Mouse (Mus musculus): ENCODE results near the gene Crocc. TPM values are rescaled to one million over a fixed set of nuclear protein-coding genes. Genes with fewer than 3 reads are reported as not detected.

Gene Crocc
- polyA plus RNA-seq, 1 experiment from 2014 or later: 7.2 TPM

GRCm38 (mm10) chr4:140982808-140983207 is 77.5 kb downstream of the Crocc start:
- H3K27me3 ChIP-seq (ENCODE audit: control insufficient read depth, insufficient read depth, low read length): no peaks in the 10 kb centered on the region
- H3K4me3 ChIP-seq (replicated peaks; ENCODE audit: low read depth, low read length): no peak overlapping the region
- 0 out of 2 replicates have a peak overlapping the region, but pooled peaks have one; percentile 41 for H3K27ac ChIP-seq (replicated peaks; ENCODE audit: low read depth, low read length)
- H3K9me3 ChIP-seq (ENCODE audit: control insufficient read depth, low read length): no peaks in the 10 kb centered on the region
- H3K4me2 ChIP-seq (ENCODE audit: low read length): no peak overlapping the region
- no peak for ATAC-seq (ENCODE audit: low FRiP score, low TSS enrichment)
- H3K9ac ChIP-seq (replicated peaks; ENCODE audit: low read length): no peak overlapping the region
- peaks cover 24% of the 10 kb centered on the region for H3K36me3 ChIP-seq (ENCODE audit: control insufficient read depth, insufficient read depth, low read length)
- peaks cover 12% of the 10 kb centered on the region for H3K4me1 ChIP-seq (ENCODE audit: control insufficient read depth, insufficient read depth, low read length)
- 71% methylated on average over 4 of the region's 4 CpGs for WGBS
- DNase-seq: no peak

GRCm38 (mm10) chr4:140981605-140982004 is 78.7 kb downstream of the Crocc start:
- DNase-seq: no peak
- Histone ChIP-seq H3K4me1 (ENCODE audit: control insufficient read depth, insufficient read depth, low read length) (0 out of 2 replicates have a peak, but pooled peaks cover 5% of the 10 kb centered on the region), H3K4me2 (ENCODE audit: low read length) (no peak overlapping the region), H3K4me3 (replicated peaks; ENCODE audit: low read depth, low read length) (no peak overlapping the region), H3K27ac (replicated peaks; ENCODE audit: low read depth, low read length) (no peak overlapping the region), H3K9ac (replicated peaks; ENCODE audit: low read length) (no peak overlapping the region), H3K36me3 (ENCODE audit: control insufficient read depth, insufficient read depth, low read length) (peaks cover 35% of the 10 kb centered on the region), H3K9me3 (ENCODE audit: control insufficient read depth, low read length) (no peaks in the 10 kb centered on the region), H3K27me3 (ENCODE audit: control insufficient read depth, insufficient read depth, low read length) (no peaks in the 10 kb centered on the region)
- no peak for ATAC-seq (ENCODE audit: low FRiP score, low TSS enrichment)
- WGBS: 91% methylated on average over 2 of the region's 2 CpGs

- no peak overlapping the region for H3K4me2 ChIP-seq (ENCODE audit: low read length)
- no peaks in the 10 kb centered on the region for H3K9me3 ChIP-seq (ENCODE audit: control insufficient read depth, low read length)
- ATAC-seq (ENCODE audit: low FRiP score, low TSS enrichment) (no peak), DNase-seq (no peak)
- 0 out of 2 replicates have a peak, but pooled peaks cover under 1% of the 10 kb centered on the region for H3K4me1 ChIP-seq (ENCODE audit: control insufficient read depth, insufficient read depth, low read length)
- peaks cover 70% of the 10 kb centered on the region for H3K36me3 ChIP-seq (ENCODE audit: control insufficient read depth, insufficient read depth, low read length)
- no peak overlapping the region for H3K27ac ChIP-seq (replicated peaks; ENCODE audit: low read depth, low read length)
- H3K27me3 ChIP-seq (ENCODE audit: control insufficient read depth, insufficient read depth, low read length): no peaks in the 10 kb centered on the region
- 95% methylated on average over 14 of the region's 14 CpGs for WGBS
- no peak overlapping the region for H3K9ac ChIP-seq (replicated peaks; ENCODE audit: low read length)
- no peak overlapping the region for H3K4me3 ChIP-seq (replicated peaks; ENCODE audit: low read depth, low read length)
These were observed 82.3 kb downstream of the Crocc start for GRCm38 (mm10) chr4:140977886-140978692.

- ATAC-seq (ENCODE audit: low FRiP score, low TSS enrichment) (no peak), DNase-seq (no peak)
- Histone ChIP-seq H3K9me3 (ENCODE audit: control insufficient read depth, low read length) (no peaks in the 10 kb centered on the region), H3K27ac (replicated peaks; ENCODE audit: low read depth, low read length) (no peak overlapping the region), H3K4me1 (ENCODE audit: control insufficient read depth, insufficient read depth, low read length) (no peaks in the 10 kb centered on the region), H3K36me3 (ENCODE audit: control insufficient read depth, insufficient read depth, low read length) (peaks cover 78% of the 10 kb centered on the region), H3K9ac (replicated peaks; ENCODE audit: low read length) (no peak overlapping the region), H3K4me2 (ENCODE audit: low read length) (no peak overlapping the region), H3K4me3 (replicated peaks; ENCODE audit: low read depth, low read length) (no peak overlapping the region), H3K27me3 (ENCODE audit: control insufficient read depth, insufficient read depth, low read length) (no peaks in the 10 kb centered on the region)
- whole genome bisulfite sequencing: 90% methylated on average over 10 of the region's 10 CpGs
These were observed 83.1 kb downstream of the Crocc start for GRCm38 (mm10) chr4:140977278-140977677.

GRCm38 (mm10) chr4:140975356-140975755 is 85.0 kb downstream of the Crocc start:
- DNase-seq (no peak), ATAC-seq (ENCODE audit: low FRiP score, low TSS enrichment) (no peak)
- Histone ChIP-seq H3K9ac (replicated peaks; ENCODE audit: low read length) (no peak overlapping the region), H3K4me1 (ENCODE audit: control insufficient read depth, insufficient read depth, low read length) (no peaks in the 10 kb centered on the region), H3K9me3 (ENCODE audit: control insufficient read depth, low read length) (no peaks in the 10 kb centered on the region), H3K27ac (replicated peaks; ENCODE audit: low read depth, low read length) (no peak overlapping the region), H3K36me3 (ENCODE audit: control insufficient read depth, insufficient read depth, low read length) (peaks cover 97% of the 10 kb centered on the region), H3K4me3 (replicated peaks; ENCODE audit: low read depth, low read length) (no peak overlapping the region), H3K27me3 (ENCODE audit: control insufficient read depth, insufficient read depth, low read length) (no peaks in the 10 kb centered on the region), H3K4me2 (ENCODE audit: low read length) (no peak overlapping the region)
- WGBS: 96% methylated on average over 7 of the region's 7 CpGs

- DNase-seq (no peak), ATAC-seq (ENCODE audit: low FRiP score, low TSS enrichment) (no peak)
- 95% methylated on average over 6 of the region's 6 CpGs for WGBS
- H3K9ac ChIP-seq (replicated peaks; ENCODE audit: low read length): no peak overlapping the region
- no peak overlapping the region for H3K27ac ChIP-seq (replicated peaks; ENCODE audit: low read depth, low read length)
- H3K4me3 ChIP-seq (replicated peaks; ENCODE audit: low read depth, low read length): no peak overlapping the region
- no peaks in the 10 kb centered on the region for H3K4me1 ChIP-seq (ENCODE audit: control insufficient read depth, insufficient read depth, low read length)
- no peaks in the 10 kb centered on the region for H3K27me3 ChIP-seq (ENCODE audit: control insufficient read depth, insufficient read depth, low read length)
- no peaks in the 10 kb centered on the region for H3K9me3 ChIP-seq (ENCODE audit: control insufficient read depth, low read length)
- peaks cover 97% of the 10 kb centered on the region for H3K36me3 ChIP-seq (ENCODE audit: control insufficient read depth, insufficient read depth, low read length)
- no peak overlapping the region for H3K4me2 ChIP-seq (ENCODE audit: low read length)
These were observed 85.9 kb downstream of the Crocc start for GRCm38 (mm10) chr4:140974408-140974807.

GRCm38 (mm10) chr4:140971691-140972090 is 88.7 kb downstream of the Crocc start:
- no peaks in the 10 kb centered on the region for H3K9me3 ChIP-seq (ENCODE audit: control insufficient read depth, low read length)
- WGBS: 86% methylated on average over 13 of the region's 13 CpGs
- no peak overlapping the region for H3K27ac ChIP-seq (replicated peaks; ENCODE audit: low read depth, low read length)
- no peak for ATAC-seq (ENCODE audit: low FRiP score, low TSS enrichment)
- DNase-seq: no peak
- no peak overlapping the region for H3K9ac ChIP-seq (replicated peaks; ENCODE audit: low read length)
- H3K4me1 ChIP-seq (ENCODE audit: control insufficient read depth, insufficient read depth, low read length): no peaks in the 10 kb centered on the region
- peaks cover 96% of the 10 kb centered on the region for H3K36me3 ChIP-seq (ENCODE audit: control insufficient read depth, insufficient read depth, low read length)
- H3K4me2 ChIP-seq (ENCODE audit: low read length): no peak overlapping the region
- H3K4me3 ChIP-seq (replicated peaks; ENCODE audit: low read depth, low read length): no peak overlapping the region
- no peaks in the 10 kb centered on the region for H3K27me3 ChIP-seq (ENCODE audit: control insufficient read depth, insufficient read depth, low read length)

GRCm38 (mm10) chr4:140967386-140968159 is 92.8 kb downstream of the Crocc start:
- Histone ChIP-seq H3K4me2 (ENCODE audit: low read length) (no peak overlapping the region), H3K9ac (replicated peaks; ENCODE audit: low read length) (no peak overlapping the region), H3K9me3 (ENCODE audit: control insufficient read depth, low read length) (no peaks in the 10 kb centered on the region), H3K4me3 (replicated peaks; ENCODE audit: low read depth, low read length) (no peak overlapping the region), H3K36me3 (ENCODE audit: control insufficient read depth, insufficient read depth, low read length) (peaks cover 62% of the 10 kb centered on the region), H3K4me1 (ENCODE audit: control insufficient read depth, insufficient read depth, low read length) (peaks cover 1% of the 10 kb centered on the region), H3K27me3 (ENCODE audit: control insufficient read depth, insufficient read depth, low read length) (no peaks in the 10 kb centered on the region), H3K27ac (replicated peaks; ENCODE audit: low read depth, low read length) (no peak overlapping the region)
- no peak for DNase-seq
- ATAC-seq (ENCODE audit: low FRiP score, low TSS enrichment): no peak
- WGBS: 91% methylated on average over 11 of the region's 11 CpGs

Data from midbrain, embryonic 14.5 days (tissue).